Mouse (Mus musculus) small intestine, adult 2 months (tissue): ENCODE results near the gene Nfkbie.

ENCODE experiments used
- CTCF ChIP-seq: fragments of 200-500 bp; IDR thresholded peaks from 2 replicates; pipeline ENCODE4 v1.5.1; 2012; ENCODE audit warnings: low read depth, mild to moderate bottlenecking, control low read depth, inconsistent platforms, low read length, moderate library complexity, mixed read lengths; ENCODE audit not compliant: insufficient replicate concordance, insufficient read length; ENCODE audit errors: extremely low read depth
- POLR2A ChIP-seq: fragments of 200-500 bp; IDR thresholded peaks from 2 replicates; pipeline ENCODE4 v1.6.1; 2012; ENCODE audit warnings: low read depth, mild to moderate bottlenecking, control low read depth, inconsistent platforms, low read length, moderate library complexity

GRCm38 (mm10) chr17:45550253-45550652 lies 5.2 kb upstream of the Nfkbie start:
- no peak for TF ChIP-seq CTCF
- no peak for TF ChIP-seq POLR2A
